Mouse (Mus musculus) urinary bladder, postnatal 36 days (tissue): Measurements from ENCODE around the gene Acer2.

Experiments
- DNase-seq, 2 experiments: peaks; one replicate each; pipeline ENCODE4 v3.0.0; 2022; ENCODE audit warnings: low spot score in 2 of 2, mixed read lengths in 1 of 2

Gene Acer2

GRCm38 (mm10) chr4:86886160-86886878 lies 12.1 kb downstream of the Acer2 start:
- DNase-seq, result peak in 1 of 2 experiments; percentile 48

DNA sequence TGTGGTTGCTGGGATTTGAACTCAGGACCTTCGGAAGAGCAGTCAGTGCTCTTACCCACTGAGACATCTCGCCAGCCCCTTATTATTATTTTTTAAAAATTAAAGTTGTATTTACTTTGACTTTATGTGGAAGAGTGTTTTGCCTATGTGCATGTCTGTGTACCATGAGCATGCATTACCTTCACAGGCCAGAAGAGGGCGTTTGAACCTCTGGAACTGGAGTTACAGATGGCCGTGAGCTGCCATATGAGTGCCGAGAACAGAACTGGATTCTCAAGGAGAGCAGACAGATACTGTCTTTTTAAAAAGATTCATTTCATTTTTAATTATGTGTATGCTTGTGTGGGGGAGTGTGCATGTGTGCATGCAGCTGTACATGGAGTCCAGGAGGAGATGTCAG lies 13.7 kb downstream of the Acer2 start:
- no peak for DNase-seq

DNA sequence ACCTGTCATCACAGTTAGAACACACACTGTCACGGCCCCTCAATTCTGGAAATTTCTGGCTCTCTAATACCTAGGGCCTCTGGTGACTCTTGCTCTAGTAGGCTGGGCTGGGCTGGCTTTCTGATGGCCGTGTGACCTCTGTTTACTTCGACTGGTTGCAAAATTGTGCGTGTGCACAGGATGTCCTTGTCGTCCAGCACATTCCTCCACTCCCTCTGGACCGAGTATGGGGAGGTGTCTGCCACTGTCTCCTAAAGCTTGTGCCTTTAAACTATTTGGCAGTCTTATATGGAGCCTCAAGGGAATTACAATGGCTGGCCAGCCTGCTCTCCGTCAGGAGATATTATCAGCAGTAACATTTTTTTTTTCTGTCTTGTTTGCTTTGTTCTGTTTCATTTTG lies 23.2 kb downstream of the Acer2 start:
- peak in 1 of 2 experiments; percentile 71 for DNase-seq

GRCm38 (mm10) chr4:86898791-86899474 lies 24.7 kb downstream of the Acer2 start:
- peak in 1 of 2 experiments; percentile 40 for DNase-seq

DNA sequence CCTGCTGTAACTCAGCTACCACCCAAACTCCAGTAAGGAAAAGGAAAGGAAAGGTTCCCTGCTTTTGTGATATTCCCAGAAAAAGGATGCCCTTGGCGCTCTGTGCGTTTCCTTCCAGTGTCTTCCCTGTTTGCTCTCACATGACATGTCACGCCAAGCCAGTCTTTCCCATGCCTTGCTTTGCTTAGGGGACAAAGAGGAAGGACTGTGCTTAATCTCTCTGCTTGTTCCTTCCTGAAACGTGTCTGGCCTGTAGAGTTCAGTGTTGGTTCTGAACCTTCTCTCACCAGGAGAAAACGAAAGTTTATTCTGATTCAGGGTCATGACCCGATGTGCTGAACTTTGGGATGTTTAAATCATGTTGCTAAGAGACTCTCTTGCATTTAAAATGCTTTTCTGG lies 28.2 kb downstream of the Acer2 start:
- DNase-seq, result no peak

DNA sequence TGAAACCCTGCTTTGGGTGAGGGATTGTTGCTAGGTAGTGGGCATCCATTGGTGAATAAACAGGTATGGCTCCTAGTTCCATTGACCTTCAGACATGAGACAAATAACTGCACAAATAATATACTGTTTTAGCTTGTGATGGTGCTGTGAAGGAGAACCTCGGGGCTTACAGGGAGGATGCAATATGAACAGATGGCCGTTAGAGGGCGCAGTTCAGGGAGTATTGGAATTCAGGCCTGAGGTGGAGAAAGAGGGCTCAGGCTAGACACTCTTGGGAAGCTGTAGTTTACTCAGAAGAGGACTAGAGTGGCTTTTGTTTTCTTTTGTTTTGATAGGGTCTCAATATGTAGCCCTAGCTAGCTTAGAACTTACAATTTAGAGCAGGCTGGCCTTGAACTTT lies 30.8 kb downstream of the Acer2 start:
- DNase-seq, result no peak

DNA sequence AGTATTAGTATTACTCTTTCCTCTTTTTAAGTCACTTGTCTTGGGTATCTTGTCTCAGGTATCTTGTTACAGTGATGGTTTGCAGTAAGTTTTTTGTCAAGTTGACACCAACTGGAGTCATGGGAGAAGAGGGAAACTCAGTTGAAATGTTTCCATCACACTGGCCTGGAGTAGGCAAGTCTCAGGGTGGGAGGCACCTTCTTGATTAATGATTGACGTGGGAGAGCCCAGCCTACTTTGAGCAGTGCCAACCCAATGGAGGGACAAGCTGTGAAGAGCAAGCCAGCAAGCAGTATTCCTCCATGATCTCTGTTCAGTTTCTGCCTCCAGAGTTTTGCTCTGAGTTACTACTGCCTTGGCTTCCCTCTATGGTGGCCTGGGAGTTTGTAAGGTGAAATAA lies 31.7 kb downstream of the Acer2 start:
- no peak for DNase-seq

DNA sequence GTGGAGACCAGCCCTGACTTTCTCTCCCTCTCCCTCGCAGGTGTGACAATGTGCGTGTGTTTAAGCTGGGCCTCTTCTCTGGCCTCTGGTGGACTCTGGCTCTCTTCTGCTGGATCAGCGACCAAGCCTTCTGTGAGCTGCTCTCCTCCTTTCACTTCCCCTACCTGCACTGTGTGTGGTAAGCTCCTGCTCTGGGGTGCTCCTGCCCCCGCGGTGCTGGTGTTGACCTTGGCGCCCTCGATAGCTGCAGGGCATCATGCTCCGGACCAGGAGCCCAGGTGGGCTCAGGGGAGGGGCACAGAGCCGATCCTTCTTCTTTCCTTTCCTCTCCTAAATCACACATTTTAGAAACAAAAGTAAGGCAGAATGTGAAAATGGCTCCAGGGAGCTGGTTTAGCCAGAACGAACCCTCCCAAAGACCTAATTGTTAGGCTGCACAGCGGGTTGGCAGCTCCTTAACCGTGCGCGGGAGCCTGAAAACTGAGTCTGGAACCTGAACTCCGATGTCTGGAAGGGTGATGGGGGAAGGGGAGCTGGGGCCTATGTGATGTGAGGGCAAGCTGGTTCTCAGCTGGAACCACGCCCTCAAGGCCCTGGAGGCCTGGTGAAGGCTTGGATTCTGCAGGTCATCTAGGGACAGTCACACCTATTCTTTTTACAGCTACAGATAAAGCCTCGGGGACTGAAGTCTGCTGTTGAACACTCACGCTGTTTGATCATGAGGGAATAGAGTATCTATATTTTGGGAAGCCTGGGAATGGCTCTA lies 37.6 kb downstream of the Acer2 start:
- DNase-seq, result no peak

- DNase-seq, result no peak
Observed at GRCm38 (mm10) chr4:86912757-86913156, 38.6 kb downstream of the Acer2 start.

- DNase-seq, result no peak
Observed at GRCm38 (mm10) chr4:86916062-86916461, 41.9 kb downstream of the Acer2 start.

- no peak for DNase-seq
Observed at GRCm38 (mm10) chr4:86923476-86924055, 49.4 kb downstream of the Acer2 start.

DNA sequence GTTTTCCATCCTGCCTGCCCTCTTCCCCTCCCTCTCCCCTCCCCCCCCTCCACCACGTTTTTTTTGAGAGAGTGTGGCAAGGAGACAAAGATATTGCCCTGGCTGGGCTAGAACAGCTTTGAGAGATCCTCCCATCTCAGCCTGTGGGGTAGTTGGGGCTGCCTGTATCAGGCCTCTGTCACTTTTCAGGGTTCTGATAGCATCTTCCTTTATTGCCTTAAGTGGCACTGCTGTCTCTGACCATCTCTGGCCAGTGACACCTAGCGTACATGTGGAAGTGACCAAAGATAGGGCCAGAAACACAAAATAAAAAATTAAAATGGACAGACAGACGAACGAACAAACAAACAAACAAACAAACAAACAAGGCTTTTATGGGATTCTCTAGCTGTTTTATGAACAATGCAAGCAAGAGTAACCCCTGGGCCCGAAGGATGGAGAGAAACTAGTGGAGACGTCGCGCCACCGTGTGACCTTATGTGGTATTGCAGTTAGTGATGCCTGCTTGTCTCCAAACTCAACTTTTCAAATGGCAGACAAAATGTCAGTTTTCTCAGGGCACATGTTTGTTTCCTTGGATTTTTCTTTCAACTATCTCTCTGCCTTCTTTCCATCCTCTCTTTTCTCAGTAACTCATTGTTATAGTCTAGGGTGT lies 50.7 kb downstream of the Acer2 start:
- peak; percentile 56 to 79 for DNase-seq

DNA sequence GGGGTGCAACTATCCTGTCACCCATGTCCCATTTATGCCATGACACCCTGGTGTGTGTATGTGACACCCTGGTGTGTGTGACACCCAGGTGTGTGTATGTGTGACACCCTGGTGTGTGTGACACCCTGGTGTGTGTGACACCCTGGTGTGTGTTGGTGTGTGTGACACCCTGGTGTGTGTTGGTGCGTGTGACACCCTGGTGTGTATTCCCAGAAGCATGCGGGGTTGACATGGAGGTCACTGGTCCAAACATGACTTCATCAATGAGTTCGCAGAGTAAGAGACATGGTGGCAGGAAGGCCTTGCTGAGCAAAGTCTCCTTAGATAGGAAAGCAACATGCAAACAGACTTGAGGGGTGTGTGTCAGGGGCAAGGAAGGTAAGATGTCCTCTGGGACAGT lies 52.8 kb downstream of the Acer2 start:
- no peak for DNase-seq

GRCm38 (mm10) chr4:86930101-86930635 lies 56.0 kb downstream of the Acer2 start:
- DNase-seq, result no peak

DNA sequence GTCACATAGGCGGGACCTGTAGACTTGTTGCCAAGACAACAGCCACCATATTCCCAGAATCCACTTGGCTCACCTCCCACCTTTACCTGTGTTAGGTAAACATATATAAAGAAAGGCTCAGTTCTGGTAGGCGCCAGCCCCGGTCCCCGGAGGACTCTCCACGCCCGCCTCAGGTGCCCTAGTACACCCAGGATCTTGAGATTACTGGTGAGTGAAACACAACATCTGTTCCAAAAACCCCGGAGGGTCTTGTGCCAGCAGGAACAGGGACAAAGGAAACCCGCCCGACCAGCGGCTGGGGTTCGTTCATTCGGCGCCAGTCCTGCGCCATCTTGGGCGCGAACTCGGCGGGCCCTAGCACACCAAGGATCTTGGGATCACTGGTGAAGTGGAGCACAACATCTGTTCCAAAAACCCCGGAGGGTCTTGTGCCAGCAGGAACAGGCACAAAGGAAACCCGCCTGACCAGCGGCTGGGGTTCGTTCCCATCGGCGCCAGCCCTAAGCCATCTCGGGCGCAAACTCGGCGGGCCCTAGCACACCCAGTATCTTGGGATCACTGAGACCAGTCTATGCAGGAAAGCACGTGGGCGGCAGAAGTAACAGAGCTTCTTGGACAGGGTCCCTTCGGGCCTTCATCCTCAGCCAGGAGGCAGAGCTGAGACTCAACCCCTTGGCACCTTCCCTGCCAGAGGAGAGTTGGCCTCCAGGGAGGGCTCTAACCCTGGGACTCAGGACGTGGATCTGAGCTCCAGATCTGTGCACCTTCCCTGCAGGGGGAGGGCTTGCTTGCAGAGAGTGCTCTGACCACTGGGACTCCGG lies 56.6 kb downstream of the Acer2 start:
- DNase-seq, result peak; percentile 18 to 23

GRCm38 (mm10) chr4:86933026-86933425 lies 58.8 kb downstream of the Acer2 start:
- no peak for DNase-seq

DNA sequence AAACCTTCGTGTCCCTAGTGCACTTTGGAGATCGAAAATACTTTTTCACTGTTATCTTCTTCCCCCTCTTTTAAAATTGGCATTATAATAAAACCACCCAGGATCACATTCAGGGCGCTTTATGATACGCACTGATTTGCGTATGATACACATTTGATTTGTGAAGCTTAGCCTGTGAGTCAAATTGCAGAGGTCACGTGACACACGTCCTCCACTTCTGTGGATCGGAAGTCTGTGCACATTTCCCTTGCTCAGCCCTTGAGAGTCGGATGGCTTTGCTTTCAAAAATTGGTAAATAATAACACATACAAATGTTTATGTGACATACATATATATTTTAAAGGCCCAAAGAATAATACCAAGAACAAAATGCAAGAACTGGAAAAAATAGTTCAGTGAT lies 62.0 kb downstream of the Acer2 start:
- DNase-seq, result no peak

DNA sequence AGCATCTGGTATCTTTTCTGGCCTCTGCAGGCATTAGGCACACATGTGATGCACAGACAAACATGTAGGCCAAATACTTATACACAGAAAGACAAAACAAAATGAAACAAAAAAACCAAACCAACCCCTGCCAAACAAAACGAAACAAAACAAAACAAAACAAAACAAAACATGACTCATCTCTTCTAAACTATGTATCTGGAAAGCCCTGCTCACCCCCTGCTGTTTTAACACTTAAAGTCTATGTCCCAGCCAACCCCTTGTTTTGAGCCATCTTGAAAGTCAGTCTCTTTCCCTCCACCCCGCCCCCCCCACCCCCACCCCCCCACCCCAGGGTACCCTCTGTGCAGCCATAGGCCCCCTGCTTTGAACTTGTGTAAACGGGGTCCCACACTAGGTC lies 62.5 kb downstream of the Acer2 start:
- DNase-seq, result no peak

DNA sequence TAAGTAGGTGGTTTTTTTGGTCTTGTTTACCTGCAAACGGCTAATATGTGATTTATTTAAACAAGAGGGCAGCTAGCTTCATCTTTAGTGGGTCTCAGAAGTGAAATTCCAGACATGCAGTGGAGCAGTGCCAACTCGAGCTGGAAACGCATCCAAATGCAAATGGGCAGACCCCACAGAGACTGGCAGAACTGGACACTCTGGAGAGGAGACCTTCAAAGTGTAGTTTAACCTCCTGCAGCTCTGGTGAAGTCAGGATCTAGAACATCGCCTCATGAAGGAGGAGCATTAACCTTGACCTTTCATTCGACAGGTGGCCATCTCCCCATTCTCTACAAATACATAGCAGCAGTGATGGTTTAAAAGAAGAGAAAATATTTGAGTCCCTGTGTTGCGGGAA lies 68.5 kb downstream of the Acer2 start:
- no peak for DNase-seq

GRCm38 (mm10) chr4:86943296-86943695 lies 69.1 kb downstream of the Acer2 start:
- DNase-seq, result no peak

DNA sequence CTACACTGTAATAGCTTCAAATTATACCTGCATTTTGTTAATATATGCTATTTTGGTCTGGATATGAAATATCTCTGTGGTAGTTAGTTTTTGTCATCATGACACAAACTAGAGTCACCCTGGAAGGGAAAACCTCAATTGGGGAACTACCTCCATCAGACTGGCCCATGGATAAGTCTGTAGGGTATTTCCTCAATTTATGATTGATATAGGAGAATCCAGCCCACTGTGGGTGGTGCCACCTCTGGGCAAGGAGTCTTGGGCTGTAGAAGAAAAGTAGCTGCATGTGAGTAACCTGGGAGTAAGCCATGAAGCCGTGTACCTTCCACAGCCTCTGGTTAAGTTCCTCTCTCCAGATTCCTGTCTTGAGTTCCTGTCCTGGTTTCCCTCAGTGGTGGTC lies 74.6 kb downstream of the Acer2 start:
- DNase-seq, result no peak
